Mouse (Mus musculus): ENCODE measurements around the gene Pcx.

The Pcx gene

GRCm38 (mm10) chr19:4548305-4548883 is 38.1 kb downstream of the Pcx start:
- no peak for DNase-seq (ENCODE audit: extremely low spot score)

GRCm38 (mm10) chr19:4554248-4554647 is 44.0 kb downstream of the Pcx start:
- DNase-seq (ENCODE audit: extremely low spot score): no peak

DNA sequence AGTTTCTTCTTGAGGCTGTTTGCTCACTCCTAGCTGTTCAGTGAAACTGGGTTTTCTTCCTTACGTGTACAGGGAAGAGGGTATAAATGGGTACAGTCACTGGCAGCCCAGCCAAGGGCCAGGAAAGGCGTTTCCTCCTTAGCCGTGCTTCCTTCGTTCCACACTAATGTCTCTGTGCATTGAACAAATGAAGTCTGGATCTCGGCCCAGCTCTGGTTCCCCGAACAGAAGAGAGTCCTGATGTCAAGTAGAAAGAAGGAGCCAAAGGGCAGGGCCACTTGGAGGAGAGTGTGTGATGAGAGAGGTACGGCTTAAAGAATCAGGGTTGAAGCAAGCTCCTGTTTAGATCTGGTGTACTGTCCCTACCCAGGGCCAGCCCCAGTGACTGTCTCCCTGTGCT is 44.8 kb downstream of the Pcx start:
- no peak for DNase-seq (ENCODE audit: extremely low spot score)

DNA sequence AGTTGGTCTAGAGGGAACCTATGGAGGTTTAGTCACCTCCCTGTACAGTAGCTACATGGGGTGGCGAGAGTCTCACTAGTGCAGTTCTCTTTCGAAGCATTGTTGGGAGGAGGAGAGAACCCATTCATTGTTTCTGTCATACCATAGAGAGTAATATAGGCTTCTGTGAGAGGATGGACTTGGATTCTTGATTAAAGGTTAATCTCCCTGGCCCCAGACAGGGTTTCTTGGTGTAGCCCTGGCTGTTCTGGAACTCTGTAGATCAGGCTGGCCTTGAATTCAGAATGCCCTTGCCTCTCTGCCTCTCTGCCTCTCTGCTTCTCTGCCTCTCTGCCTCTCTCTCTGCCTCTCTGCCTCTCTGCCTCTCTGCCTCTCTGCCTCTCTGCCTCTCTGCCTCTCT is 46.5 kb downstream of the Pcx start:
- DNase-seq (ENCODE audit: extremely low spot score): no peak

DNA sequence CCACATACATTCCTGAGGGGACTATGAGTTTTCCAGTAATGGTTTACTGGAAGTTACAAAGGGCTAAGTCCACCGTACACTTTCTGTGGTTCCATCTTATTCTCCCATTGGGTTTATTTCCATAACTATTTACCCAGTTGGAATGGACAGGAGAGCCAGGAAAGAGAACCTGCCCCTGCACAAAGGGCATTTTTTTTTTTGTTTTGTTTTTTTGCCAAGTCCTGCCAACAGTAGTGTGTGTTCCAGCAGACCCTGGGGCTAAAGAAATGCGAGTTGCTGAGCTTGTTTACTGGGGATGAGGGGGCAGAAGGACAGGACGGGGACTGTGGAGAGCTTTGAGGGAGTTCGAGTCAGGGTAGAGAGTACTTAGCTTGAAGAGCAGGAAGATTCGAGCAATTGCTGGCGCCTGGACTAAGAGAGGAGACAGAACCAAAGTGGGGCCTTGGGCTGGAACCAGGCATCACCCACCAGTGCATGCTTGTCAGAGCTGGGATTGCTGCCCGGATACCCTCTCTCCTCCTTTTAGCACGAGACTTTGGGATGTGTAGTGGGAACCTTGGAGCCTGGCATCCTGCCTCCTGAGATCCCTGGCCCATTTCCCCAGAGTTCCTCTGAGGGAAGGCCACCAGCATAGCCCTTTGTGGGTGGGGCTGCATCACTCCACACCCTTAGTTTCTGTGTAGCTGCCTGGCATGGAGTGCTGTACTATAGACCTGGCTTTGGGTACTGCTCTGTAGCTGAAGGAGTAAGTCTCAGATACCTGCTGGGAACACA is 47.7 kb downstream of the Pcx start:
- DNase-seq (ENCODE audit: extremely low spot score): no peak

DNA sequence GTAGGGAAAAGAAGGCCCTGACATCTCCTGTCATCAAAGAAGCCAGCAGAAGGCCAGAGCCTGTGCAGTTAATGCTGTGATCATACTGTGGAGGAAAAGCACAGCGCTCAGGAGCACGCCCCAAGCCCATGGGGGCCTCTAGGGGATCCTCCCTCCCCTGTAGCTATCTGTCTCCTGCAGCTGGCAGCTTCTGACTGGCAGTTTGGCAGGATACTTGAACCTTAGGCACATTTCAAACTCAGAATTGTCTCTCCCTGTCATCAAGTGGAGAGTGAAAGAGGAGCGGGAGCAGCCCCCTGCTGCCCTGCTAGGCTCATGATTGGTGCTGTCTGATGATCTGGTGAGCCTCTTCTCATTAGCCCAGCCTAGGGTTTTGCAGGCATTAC is 48.3 kb downstream of the Pcx start:
- no peak for DNase-seq (ENCODE audit: extremely low spot score)

DNA sequence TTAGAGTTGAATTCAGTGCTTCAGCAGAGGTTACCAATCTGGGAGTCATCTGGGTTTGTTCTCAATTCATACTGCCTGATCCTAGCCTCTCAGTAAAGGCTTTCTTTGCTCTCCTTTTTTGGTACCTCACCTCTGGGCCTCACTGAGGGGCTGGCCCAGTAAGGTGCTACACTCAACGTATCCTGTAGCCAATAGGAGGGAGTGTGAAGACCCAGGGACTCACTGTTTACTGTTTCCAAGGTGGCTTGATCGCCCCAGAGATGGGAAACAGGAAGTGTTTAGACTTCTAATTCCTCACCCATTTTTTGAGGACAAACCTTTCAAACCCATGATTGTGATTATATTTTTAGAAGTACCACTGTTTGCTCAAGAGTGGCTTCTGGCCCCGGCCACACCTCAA is 48.7 kb downstream of the Pcx start:
- no peak for DNase-seq (ENCODE audit: extremely low spot score)

DNA sequence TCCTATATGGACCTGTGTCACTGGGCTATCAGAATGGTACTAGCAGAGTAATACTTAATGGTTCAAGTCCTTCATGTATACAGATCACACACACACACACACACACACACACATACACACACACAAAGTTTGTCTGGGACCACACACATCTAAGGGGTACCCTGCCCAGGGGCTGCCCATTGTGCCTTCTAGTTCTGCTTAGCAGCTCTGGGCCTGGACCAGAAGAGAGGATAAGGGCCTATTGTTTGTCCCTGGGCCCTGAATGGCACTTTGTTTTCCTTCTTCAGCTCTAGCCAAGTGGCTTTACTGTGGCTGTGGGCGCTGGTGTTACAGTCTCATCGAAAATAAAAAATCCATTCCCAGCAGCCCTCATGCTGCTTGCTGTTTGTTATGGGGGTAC is 49.3 kb downstream of the Pcx start:
- no peak for DNase-seq (ENCODE audit: extremely low spot score)

GRCm38 (mm10) chr19:4560205-4560604 is 49.9 kb downstream of the Pcx start:
- DNase-seq (ENCODE audit: extremely low spot score): no peak

DNA sequence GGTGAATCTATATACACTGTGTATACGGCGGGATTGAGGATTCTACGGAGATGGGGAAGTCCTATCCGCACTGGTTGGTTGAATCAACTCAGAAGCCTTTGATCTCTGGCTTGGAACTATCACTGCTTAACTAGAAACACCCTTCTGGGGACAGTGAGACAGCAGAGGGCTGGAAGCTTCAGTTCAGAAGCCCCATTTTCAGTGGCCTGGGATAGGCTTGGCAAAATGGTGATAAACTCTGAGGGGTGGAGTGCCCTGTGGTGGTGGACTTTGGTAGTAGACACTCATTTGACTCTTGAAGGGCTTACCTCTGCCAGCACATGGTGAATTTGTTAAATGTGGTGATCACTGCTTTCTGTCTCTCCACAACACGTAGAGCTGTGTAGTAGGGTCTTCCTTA is 55.4 kb downstream of the Pcx start:
- no peak for DNase-seq (ENCODE audit: extremely low spot score)

GRCm38 (mm10) chr19:4566880-4567279 is 56.6 kb downstream of the Pcx start:
- DNase-seq (ENCODE audit: extremely low spot score): no peak

DNA sequence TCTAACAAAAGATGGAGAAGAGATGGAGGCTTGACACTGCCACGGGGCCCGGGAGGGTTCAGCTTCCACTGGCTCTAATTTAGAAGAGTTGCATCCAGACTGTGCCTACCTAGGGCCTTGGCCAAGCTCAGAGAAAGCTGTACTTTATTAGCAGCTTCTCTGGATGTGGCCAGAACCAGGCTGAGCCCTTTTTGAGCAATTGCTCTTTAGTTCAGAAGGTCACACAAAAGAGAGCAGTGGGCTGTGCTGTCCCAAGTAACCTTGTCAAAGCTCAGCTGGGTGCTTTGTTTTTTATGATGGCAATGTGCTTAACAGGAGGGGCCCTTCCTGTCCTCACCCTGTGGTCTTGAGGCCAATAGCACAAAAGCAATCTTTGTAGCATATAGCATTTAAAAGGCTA is 57.4 kb downstream of the Pcx start:
- DNase-seq (ENCODE audit: extremely low spot score): no peak

DNA sequence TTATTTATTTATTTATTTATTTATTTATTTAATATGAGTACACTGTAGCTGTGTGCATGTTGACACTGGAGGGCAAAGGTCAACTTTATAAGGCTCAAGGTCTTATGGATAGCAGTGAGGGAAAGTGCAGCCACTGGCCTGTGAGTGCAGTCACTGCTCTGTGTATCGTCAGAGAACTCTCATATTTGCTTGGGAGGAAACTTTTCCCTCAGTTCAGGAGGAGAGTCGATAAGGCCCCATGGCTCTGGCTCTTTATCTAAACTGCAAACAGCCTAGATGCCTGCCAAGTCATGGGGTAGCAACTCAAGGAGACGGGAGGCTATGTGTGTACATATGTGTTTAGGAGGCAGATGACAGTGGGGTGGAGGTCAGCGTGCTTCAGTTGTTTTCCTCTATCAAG is 58.6 kb downstream of the Pcx start:
- no peak for DNase-seq (ENCODE audit: extremely low spot score)

DNA sequence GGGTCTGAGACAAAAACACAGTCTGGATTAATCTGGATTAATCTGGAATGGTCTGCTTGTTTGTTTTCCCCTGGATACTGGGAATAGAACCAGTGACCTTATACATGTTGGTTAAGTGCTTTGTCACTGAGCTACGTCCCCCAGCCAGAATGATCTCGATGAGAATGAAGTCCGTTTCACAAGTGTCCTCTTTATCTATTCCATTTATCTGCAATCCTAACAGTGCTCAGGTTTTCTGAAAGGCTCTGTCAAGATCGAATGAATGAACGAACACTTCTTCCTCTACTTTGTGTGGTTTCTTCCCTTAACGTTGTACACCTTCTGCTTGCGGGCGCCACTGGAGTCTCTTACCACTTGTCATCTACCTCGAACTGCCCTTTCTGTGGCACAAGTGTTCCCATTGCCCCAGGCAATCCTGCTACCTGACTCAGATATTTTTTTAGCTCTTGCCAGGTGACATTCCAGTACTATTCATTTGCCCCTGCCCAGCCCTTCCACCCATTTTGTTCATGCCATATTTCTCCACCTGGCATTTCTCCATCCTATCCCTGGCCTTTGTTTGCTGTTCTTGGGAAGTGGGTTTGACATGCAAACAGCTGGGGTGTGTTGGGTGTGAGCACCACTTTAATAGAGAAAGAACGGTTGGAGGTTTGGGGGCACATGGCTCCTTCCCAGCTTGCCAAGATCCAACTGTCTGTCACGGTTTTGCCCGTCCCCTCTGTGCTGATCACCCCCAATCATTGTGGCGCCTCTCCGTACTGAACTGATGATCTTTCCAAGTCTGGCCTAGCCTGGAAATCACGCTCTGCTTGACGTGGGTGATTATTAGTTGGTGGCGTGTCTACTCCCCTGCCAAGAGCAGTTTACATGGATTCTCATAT is 59.3 kb downstream of the Pcx start:
- DNase-seq (ENCODE audit: extremely low spot score): no peak

DNA sequence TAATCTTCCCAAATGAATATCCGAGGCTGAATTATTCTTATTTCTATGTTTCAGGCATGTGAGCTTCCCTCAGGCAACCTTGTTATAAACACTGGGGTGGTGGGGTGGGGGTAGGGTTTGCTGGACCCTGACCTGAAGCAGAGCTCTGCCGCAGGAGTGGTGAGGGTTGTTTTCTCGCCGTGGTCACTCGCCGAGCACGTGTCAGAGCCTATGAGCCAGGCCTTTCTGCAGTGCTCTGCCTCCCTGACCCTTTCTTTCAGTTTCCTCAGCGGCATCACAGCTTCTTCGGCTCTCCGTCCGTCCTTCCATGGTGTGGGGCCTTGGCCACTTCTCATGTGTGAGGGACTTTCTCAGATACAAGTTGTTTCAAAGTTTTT is 60.0 kb downstream of the Pcx start:
- no peak for DNase-seq (ENCODE audit: extremely low spot score)

DNA sequence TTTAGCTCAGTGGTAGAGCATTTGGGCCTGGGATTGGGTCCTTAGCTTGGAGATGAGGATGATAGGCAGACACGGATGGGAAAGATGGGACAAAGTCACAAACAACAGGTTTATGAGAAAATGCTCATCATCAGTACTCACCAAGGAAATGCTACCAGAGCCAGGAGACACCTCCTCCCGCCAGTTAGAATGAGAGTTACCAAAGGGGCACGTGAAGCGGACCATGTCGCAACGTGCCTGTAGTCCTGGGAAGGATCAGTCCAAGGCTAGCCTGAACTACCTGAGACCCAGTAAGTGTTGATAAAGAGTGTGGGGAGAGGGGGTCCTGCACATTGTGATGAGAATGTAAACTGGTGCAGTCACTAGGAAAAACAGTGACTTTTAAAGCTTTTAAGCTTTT is 60.5 kb downstream of the Pcx start:
- DNase-seq (ENCODE audit: extremely low spot score): no peak

- no peak for DNase-seq (ENCODE audit: extremely low spot score)
Measured at GRCm38 (mm10) chr19:4571658-4572057, 61.4 kb downstream of the Pcx start.

GRCm38 (mm10) chr19:4572061-4572460 is 61.8 kb downstream of the Pcx start:
- DNase-seq (ENCODE audit: extremely low spot score): no peak

DNA sequence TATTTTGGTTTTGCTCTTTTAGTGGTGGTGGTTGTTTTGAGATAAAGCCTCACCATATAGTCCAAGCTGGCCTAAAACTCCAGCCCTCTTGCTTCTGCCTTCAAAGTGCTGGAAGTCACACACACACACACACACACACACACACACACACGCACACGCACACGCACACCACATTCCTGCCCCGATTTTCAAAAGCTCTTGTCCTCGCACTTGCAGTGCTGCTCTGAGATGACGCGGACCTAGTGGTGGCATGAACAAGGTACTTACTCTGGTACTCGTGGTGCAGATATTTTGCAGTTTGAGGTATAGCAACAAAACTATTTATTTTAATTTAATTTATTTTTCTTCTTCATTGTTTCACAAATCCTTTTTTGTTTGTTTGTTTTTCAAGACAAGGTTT is 62.2 kb downstream of the Pcx start:
- DNase-seq (ENCODE audit: extremely low spot score): no peak

DNA sequence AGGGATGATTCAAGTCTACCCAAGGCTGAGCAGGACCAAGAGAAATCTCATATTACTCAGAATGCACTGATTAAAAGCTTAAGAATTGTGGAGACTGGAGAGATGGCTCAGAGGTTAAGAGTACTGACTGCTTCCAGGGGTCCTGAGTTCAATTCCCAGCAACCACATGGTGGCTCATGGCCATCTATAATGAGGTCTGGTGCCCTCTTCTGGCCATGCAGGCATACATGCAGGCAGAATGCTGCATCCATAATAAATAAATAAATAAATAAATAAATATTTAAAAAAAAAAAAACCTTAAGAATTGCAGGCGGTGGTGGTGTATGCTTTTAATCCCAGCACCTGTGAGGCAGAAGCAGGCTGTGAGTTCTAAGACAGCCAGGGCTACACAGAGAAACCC is 63.0 kb downstream of the Pcx start:
- DNase-seq (ENCODE audit: extremely low spot score): no peak

DNA sequence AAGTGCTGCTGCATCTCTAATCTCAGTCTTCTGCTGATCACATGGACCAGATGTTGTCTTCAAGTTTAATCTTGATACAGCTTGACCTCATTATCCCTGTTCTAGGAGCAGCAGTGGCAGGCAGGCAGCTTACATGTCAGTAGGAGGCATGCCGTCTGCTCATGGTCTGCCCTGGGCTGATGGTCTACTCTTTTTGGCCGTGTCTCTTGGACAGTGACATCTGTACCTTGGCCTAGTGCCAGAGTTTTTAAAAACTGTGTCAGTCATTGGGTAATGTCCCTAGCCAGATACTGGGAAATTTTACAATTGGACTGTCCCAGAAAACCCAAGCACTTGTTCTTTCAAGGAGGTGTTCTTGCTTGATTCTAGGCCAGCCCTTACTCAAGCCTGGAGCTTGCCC is 68.5 kb downstream of the Pcx start:
- no peak for DNase-seq (ENCODE audit: extremely low spot score)

DNA sequence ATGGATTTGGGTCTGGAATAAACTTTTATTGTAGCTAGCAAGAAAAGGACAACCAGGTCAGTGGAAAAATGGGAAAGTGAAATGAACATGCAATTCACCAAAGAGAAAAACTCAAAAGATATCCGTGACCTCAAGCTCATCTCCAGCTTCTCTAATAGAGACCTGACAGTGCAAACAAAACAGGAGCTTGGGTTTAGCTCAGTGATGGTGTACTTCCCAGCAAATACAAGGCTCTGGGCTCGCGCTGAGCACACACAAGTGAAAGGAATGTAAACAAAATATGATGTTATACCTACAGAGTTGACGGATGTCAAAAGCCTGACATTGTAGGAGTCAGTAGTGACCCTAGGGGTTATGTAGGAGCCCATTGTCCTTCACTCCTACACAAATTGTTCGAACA is 69.0 kb downstream of the Pcx start:
- no peak for DNase-seq (ENCODE audit: extremely low spot score)

DNA sequence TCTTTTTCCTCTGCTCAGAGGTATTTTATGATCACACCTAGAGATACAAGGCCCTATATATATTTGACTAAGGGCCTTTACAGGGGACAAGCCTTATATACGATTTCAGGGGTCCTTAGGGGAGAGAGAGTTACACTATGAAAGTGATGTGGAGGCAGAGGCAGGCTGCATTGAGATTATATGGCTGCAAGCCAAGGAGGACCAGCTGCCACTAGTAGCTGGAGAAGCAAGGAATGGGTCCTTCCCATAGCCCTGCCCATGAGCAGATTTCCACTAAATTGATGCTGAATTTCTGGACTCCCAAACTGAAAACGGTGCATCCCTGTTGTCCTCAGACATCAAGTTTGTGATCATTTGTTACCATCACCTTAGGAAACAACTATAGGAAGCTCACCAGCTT is 73.6 kb downstream of the Pcx start:
- DNase-seq (ENCODE audit: extremely low spot score): no peak
